Mouse (Mus musculus) midbrain, embryonic 13.5 days (tissue): ENCODE data around the gene Eda. TPM values are rescaled to one million over a fixed set of nuclear protein-coding genes. Genes with fewer than 3 reads are reported as not detected.

Experiments
- ATAC-seq: fragments of 200-750 bp; cut with Nextera tagmentation; 2 replicates; pipeline ENCODE4 v1.8.0; 2017; ENCODE audit warnings: mild to moderate bottlenecking, moderate TSS enrichment, moderate library complexity
- H3K27ac ChIP-seq: fragments of 300-500 bp; sonication (generic); 2 replicates; pipeline ENCODE4 v1.5.1; 2015; ENCODE audit warnings: inconsistent platforms, mild to moderate bottlenecking, moderate library complexity
- H3K27me3 ChIP-seq: fragments of 300-500 bp; sonication (generic); 2 replicates; pipeline ENCODE4 v1.6.1; 2015; ENCODE audit warnings: mild to moderate bottlenecking, inconsistent platforms
- H3K36me3 ChIP-seq: fragments of 300-500 bp; sonication (generic); 2 replicates; pipeline ENCODE4 v1.6.1; 2015; ENCODE audit warnings: mild to moderate bottlenecking, inconsistent platforms
- H3K4me1 ChIP-seq: fragments of 300-500 bp; sonication (generic); replicated peaks from 2 replicates; pipeline ENCODE4 v1.6.1; 2015; ENCODE audit warnings: inconsistent platforms
- H3K4me2 ChIP-seq: fragments of 300-500 bp; sonication (generic); replicated peaks from 2 replicates; pipeline ENCODE4 v1.6.1; 2015; ENCODE audit warnings: moderate library complexity, mild to moderate bottlenecking, inconsistent platforms
- H3K4me3 ChIP-seq: fragments of 300-500 bp; sonication (generic); replicated peaks from 2 replicates; pipeline ENCODE4 v1.5.1; 2015; ENCODE audit warnings: mild to moderate bottlenecking, inconsistent platforms
- H3K9ac ChIP-seq: fragments of 300-500 bp; sonication (generic); replicated peaks from 2 replicates; pipeline ENCODE4 v1.6.1; 2015; ENCODE audit warnings: mild to moderate bottlenecking, inconsistent platforms
- H3K9me3 ChIP-seq: fragments of 300-500 bp; sonication (generic); 2 replicates; pipeline ENCODE4 v1.6.1; 2016; ENCODE audit warnings: mild to moderate bottlenecking, inconsistent platforms
- WGBS: fragments of 180-500 bp; shearing (Covaris S2); methylation state at CpG from one replicate; pipeline ENCODE4 v1.1.7; 2015; 5-methylcytosine and 5-hydroxymethylcytosine counted together
- polyA plus RNA-seq: library from polyadenylated mRNA; unstranded; fragments of >200 nt; fragmentation: Nextera tagmentation; extraction: Ambion mirVana; gene quantifications from 2 replicates; pipeline ENCODE4 v1.2.1, GENCODE M21; 2015

The Eda gene
- polyA plus RNA-seq, 1 experiment from 2014 or later = 2.0 TPM

- Histone ChIP-seq H3K9me3 (no peaks in the 10 kb centered on the region), H3K36me3 (no peaks in the 10 kb centered on the region), H3K4me3 (no peak overlapping the region), H3K4me1 (no peaks in the 10 kb centered on the region), H3K4me2 (no peak overlapping the region), H3K27me3 (peaks cover 2% of the 10 kb centered on the region; the same call in 1 of the 2 replicates), H3K27ac (no peak overlapping the region), H3K9ac (no peak overlapping the region)
- ATAC-seq = no peak
These were observed 338.9 kb downstream of the Eda start for GRCm38 (mm10) chrX:100314172-100314902.

- H3K27ac ChIP-seq = no peak overlapping the region
- no peaks in the 10 kb centered on the region; the same call in 1 of the 2 replicates for H3K27me3 ChIP-seq
- H3K4me1 ChIP-seq = no peaks in the 10 kb centered on the region
- no peak overlapping the region for H3K4me3 ChIP-seq
- no peak overlapping the region for H3K4me2 ChIP-seq
- H3K9ac ChIP-seq = no peak overlapping the region
- no peaks in the 10 kb centered on the region for H3K36me3 ChIP-seq
- WGBS = 84% methylated on average over 2 of the region's 2 CpGs
- no peak for ATAC-seq
- H3K9me3 ChIP-seq = no peaks in the 10 kb centered on the region
These were observed 365.3 kb downstream of the Eda start for GRCm38 (mm10) chrX:100340687-100341086.

- Histone ChIP-seq H3K4me2 (no peak overlapping the region), H3K9ac (no peak overlapping the region), H3K9me3 (no peaks in the 10 kb centered on the region), H3K27ac (no peak overlapping the region), H3K4me3 (no peak overlapping the region), H3K36me3 (no peaks in the 10 kb centered on the region), H3K4me1 (no peaks in the 10 kb centered on the region), H3K27me3 (no peaks in the 10 kb centered on the region; the same call in 1 of the 2 replicates)
- WGBS = 76% methylated on average over 2 of the region's 2 CpGs
- ATAC-seq = no peak
These were observed 369.0 kb downstream of the Eda start for GRCm38 (mm10) chrX:100344433-100344832.

GRCm38 (mm10) chrX:100356974-100357373 lies 381.6 kb downstream of the Eda start:
- ATAC-seq = no peak
- H3K4me1 ChIP-seq = no peaks in the 10 kb centered on the region
- no peak overlapping the region for H3K4me3 ChIP-seq
- H3K9ac ChIP-seq = no peak overlapping the region
- no peak overlapping the region for H3K4me2 ChIP-seq
- H3K36me3 ChIP-seq = no peaks in the 10 kb centered on the region
- no peak overlapping the region for H3K27ac ChIP-seq
- H3K27me3 ChIP-seq = peaks cover 9% of the 10 kb centered on the region
- H3K9me3 ChIP-seq = no peaks in the 10 kb centered on the region
- 86% methylated on average over 2 of the region's 2 CpGs for WGBS

- Histone ChIP-seq H3K9ac (no peak overlapping the region), H3K4me2 (no peak overlapping the region), H3K4me3 (no peak overlapping the region), H3K4me1 (no peaks in the 10 kb centered on the region), H3K27me3 (peaks cover 10% of the 10 kb centered on the region), H3K36me3 (no peaks in the 10 kb centered on the region), H3K27ac (no peak overlapping the region), H3K9me3 (no peaks in the 10 kb centered on the region)
- ATAC-seq = no peak
- 89% methylated on average over 1 of the region's 1 CpGs for WGBS
These were observed 414.5 kb downstream of the Eda start for GRCm38 (mm10) chrX:100389887-100390286.

- H3K36me3 ChIP-seq = no peaks in the 10 kb centered on the region
- H3K9me3 ChIP-seq = no peaks in the 10 kb centered on the region
- H3K4me3 ChIP-seq = no peak overlapping the region
- no peak for ATAC-seq
- H3K4me2 ChIP-seq = no peak overlapping the region
- no peak overlapping the region for H3K9ac ChIP-seq
- WGBS = 35% methylated on average over 6 of the region's 6 CpGs
- H3K4me1 ChIP-seq = no peaks in the 10 kb centered on the region
- peaks cover 10% of the 10 kb centered on the region for H3K27me3 ChIP-seq
- H3K27ac ChIP-seq = no peak overlapping the region
These were observed 416.9 kb downstream of the Eda start for GRCm38 (mm10) chrX:100392304-100392703.

- ATAC-seq = no peak
These were observed 418.9 kb downstream of the Eda start for GRCm38 (mm10) chrX:100394223-100394861.

GRCm38 (mm10) chrX:100395026-100395425 lies 419.6 kb downstream of the Eda start:
- 87% methylated on average over 8 of the region's 8 CpGs for WGBS
- Histone ChIP-seq H3K4me3 (no peak overlapping the region), H3K27me3 (peaks cover 17% of the 10 kb centered on the region), H3K9me3 (no peaks in the 10 kb centered on the region), H3K4me2 (no peak overlapping the region), H3K4me1 (no peaks in the 10 kb centered on the region), H3K36me3 (no peaks in the 10 kb centered on the region), H3K27ac (no peak overlapping the region), H3K9ac (no peak overlapping the region)
- ATAC-seq = no peak

More at GRCm38 (mm10) chrX:100394223-100394861, 418.9 kb downstream of the Eda start:
- no peaks in the 10 kb centered on the region for H3K9me3 ChIP-seq
- H3K9ac ChIP-seq = no peak overlapping the region
- no peak overlapping the region for H3K4me3 ChIP-seq
- peaks cover 17% of the 10 kb centered on the region for H3K27me3 ChIP-seq
- no peaks in the 10 kb centered on the region for H3K4me1 ChIP-seq
- 69% methylated on average over 7 of the region's 7 CpGs for WGBS
- H3K4me2 ChIP-seq = no peak overlapping the region
- no peak overlapping the region for H3K27ac ChIP-seq
- no peaks in the 10 kb centered on the region for H3K36me3 ChIP-seq

- H3K4me3 ChIP-seq = no peak overlapping the region
- no peaks in the 10 kb centered on the region for H3K9me3 ChIP-seq
- ATAC-seq = no peak
- H3K4me1 ChIP-seq = no peaks in the 10 kb centered on the region
- H3K9ac ChIP-seq = no peak overlapping the region
- H3K27ac ChIP-seq = no peak overlapping the region
- H3K36me3 ChIP-seq = no peaks in the 10 kb centered on the region
- peaks cover 10% of the 10 kb centered on the region; the same call in 1 of the 2 replicates for H3K27me3 ChIP-seq
- no peak overlapping the region for H3K4me2 ChIP-seq
These were observed 425.5 kb downstream of the Eda start for GRCm38 (mm10) chrX:100400900-100401299.

- Histone ChIP-seq H3K9ac (no peak overlapping the region), H3K4me3 (no peak overlapping the region), H3K36me3 (no peaks in the 10 kb centered on the region), H3K27me3 (peaks cover 10% of the 10 kb centered on the region; the same call in 1 of the 2 replicates), H3K27ac (no peak overlapping the region), H3K9me3 (no peaks in the 10 kb centered on the region), H3K4me1 (no peaks in the 10 kb centered on the region), H3K4me2 (no peak overlapping the region)
- 81% methylated on average over 5 of the region's 5 CpGs for WGBS
- no peak for ATAC-seq
These were observed 426.3 kb downstream of the Eda start for GRCm38 (mm10) chrX:100401657-100402056.

GRCm38 (mm10) chrX:100409245-100409644 lies 433.8 kb downstream of the Eda start:
- no peaks in the 10 kb centered on the region; the same call in 1 of the 2 replicates for H3K27me3 ChIP-seq

GRCm38 (mm10) chrX:100428693-100429092 lies 453.3 kb downstream of the Eda start, which contains the start of gene Otud6a:
Otud6a (plus strand) TSS chrX:100429013.
- Histone ChIP-seq H3K9ac (no peak within 1 kb of the TSS), H3K4me3 (no peak within 1 kb of the TSS), H3K27me3 (peaks cover 16% of the 10 kb centered on the region), H3K4me1 (no peaks in the 10 kb centered on the region), H3K4me2 (no peak within 1 kb of the TSS), H3K36me3 (no peaks in the 10 kb centered on the region), H3K27ac (no peak within 1 kb of the TSS), H3K9me3 (no peaks in the 10 kb centered on the region)
- no peak for ATAC-seq
- WGBS = 92% methylated on average over 21 of the region's 21 CpGs

More at GRCm38 (mm10) chrX:100409245-100409644, 433.8 kb downstream of the Eda start:
- no peaks in the 10 kb centered on the region for H3K9me3 ChIP-seq
- H3K27ac ChIP-seq = no peak overlapping the region
- ATAC-seq = no peak
- H3K4me1 ChIP-seq = no peaks in the 10 kb centered on the region
- 69% methylated on average over 1 of the region's 1 CpGs for WGBS
- H3K36me3 ChIP-seq = no peaks in the 10 kb centered on the region
- no peak overlapping the region for H3K4me2 ChIP-seq
- no peak overlapping the region for H3K9ac ChIP-seq
- H3K4me3 ChIP-seq = no peak overlapping the region
